Mouse (Mus musculus): ENCODE data around the gene Rap2c.

The Rap2c gene

DNA sequence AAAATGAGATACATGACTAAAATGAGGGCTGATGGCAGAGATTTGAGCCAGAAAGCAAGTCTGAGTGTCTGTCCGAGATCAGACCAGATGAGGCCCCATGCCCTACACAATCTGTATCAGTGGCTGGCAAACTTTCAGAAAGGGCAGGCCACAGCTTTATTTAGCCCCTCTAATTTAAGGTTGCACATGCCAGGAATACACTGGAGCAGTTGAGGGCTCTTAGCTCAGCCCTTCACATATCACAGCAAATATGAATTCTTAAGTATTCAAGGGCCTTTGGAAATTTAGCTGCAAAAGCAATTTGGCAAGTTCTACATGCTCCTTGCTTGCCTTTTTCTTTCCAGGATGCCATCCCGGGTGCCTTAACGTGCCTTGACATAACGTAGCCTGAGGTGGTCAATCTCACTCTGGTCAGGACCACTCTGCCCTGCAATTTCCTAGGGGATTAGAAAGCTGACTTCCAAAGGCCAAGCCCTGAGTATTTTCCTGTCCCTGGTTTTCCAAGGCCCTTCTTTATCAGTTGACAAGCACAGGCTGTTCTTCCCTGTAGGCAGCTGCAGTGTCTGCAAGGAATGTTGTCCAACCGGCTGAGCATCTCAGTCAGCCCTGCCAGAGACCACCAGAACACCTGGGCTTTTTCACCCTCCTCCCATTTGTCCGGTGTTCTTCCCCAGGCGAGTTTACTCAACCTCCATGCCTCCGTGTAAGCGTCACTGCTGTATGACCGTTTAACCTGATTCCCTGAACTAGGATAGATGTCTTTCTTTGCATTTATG lies 49.5 kb downstream of the Rap2c start:
- no peak for ATAC-seq (ENCODE audit: low TSS enrichment)

DNA sequence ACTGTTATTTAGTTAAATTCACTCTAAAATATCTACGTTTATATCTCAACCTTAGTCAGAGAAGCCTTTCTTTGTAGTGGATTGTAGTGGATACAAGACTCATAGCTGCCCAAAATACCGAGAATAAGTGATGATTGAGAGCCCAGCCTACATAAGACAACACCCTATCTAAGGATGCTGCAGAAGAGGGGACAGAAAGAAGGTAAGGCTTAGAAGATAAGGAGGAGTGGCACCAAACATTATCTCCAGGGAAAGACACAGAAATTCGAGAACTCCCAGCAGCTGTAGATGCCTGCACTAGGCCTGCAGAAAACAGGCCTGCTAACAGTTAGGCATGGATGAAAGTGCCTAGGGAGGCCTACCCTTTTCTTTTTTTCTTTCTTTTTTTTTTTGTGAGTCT lies 52.7 kb downstream of the Rap2c start:
- no peak for ATAC-seq (ENCODE audit: low TSS enrichment)

DNA sequence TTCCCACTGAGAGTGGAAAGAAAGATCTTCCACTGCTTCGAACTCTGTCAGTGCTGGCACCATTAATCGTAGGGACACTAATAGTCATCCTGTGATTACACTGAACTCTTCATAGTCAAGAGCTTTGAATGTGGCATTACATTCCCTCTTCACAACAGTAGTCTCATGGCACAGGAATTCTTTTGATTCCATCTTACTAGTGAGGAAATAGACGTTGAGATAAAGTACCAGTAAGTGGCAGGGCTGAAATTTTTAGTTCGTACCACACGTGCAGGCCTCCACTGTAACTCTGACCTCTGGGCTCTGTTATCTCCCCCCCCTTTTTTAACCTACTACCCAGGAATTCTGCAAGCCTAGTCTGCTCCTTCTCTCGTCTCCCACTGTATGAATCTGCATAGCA lies 54.9 kb downstream of the Rap2c start:
- no peak for ATAC-seq (ENCODE audit: low TSS enrichment)
